Mouse (Mus musculus) kidney, postnatal 0 days (tissue): Measurements from ENCODE around the gene Tert. TPM values are rescaled to one million over a fixed set of nuclear protein-coding genes. Genes with fewer than 3 reads are reported as not detected.

Experiments used
- ATAC-seq: fragments of 200-750 bp; cut with Nextera tagmentation; replicated peaks from 2 replicates; pipeline ENCODE4 v1.8.0; 2017; ENCODE audit warnings: low read depth, moderate number of reproducible peaks, moderate TSS enrichment, moderate library complexity; ENCODE audit not compliant: low FRiP score
- DNase-seq: peaks from one replicate; pipeline ENCODE4 v3.0.0-alpha.2; 2016; ENCODE audit warnings: low spot score
- H3K27ac ChIP-seq: fragments of 300-500 bp; sonication (generic); 2 replicates; pipeline ENCODE4 v1.5.1; 2014; ENCODE audit warnings: mild to moderate bottlenecking
- H3K27me3 ChIP-seq: fragments of 300-500 bp; sonication (generic); 2 replicates; pipeline ENCODE4 v1.6.1; 2014; ENCODE audit warnings: low read length, mixed read lengths; ENCODE audit not compliant: insufficient read depth
- H3K36me3 ChIP-seq: fragments of 300-500 bp; sonication (generic); 2 replicates; pipeline ENCODE4 v1.6.1; 2014; ENCODE audit warnings: low read length, mixed read lengths; ENCODE audit not compliant: insufficient read depth
- H3K4me1 ChIP-seq: fragments of 300-500 bp; sonication (generic); replicated peaks from 2 replicates; pipeline ENCODE4 v1.6.1; 2014; ENCODE audit warnings: antibody characterized with exemption, low read length, mixed read lengths; ENCODE audit not compliant: insufficient read depth
- H3K4me2 ChIP-seq: fragments of 300-500 bp; sonication (generic); 2 replicates; pipeline ENCODE4 v1.6.1; 2014; ENCODE audit warnings: mild to moderate bottlenecking, low read length, moderate library complexity, mixed read lengths
- H3K4me3 ChIP-seq: fragments of 300-500 bp; sonication (generic); replicated peaks from 2 replicates; pipeline ENCODE4 v1.5.1; 2014; ENCODE audit warnings: low read depth, low read length
- H3K9ac ChIP-seq: fragments of 300-500 bp; sonication (generic); 2 replicates; pipeline ENCODE4 v1.6.1; 2014; ENCODE audit warnings: low read depth, low read length
- H3K9me3 ChIP-seq: fragments of 300-500 bp; sonication (generic); replicated peaks from 2 replicates; pipeline ENCODE4 v1.6.1; 2016; ENCODE audit warnings: low read length, inconsistent platforms, mixed read lengths
- CTCF ChIP-seq: IDR thresholded peaks from 2 replicates; pipeline ENCODE4 v1.5.1; 2016; ENCODE audit warnings: antibody characterized with exemption, low read depth, mild to moderate bottlenecking, moderate library complexity
- WGBS: fragments of 180-500 bp; shearing (Covaris S2); extraction: QIAGEN DNeasy Blood & Tissue Kit; methylation state at CpG from one replicate; pipeline ENCODE4 v1.1.7; 2014; 5-methylcytosine and 5-hydroxymethylcytosine counted together
- polyA plus RNA-seq: library from polyadenylated mRNA; unstranded; fragments of >200 nt; fragmentation: Nextera tagmentation; extraction: Ambion mirVana; gene quantifications from 2 replicates; pipeline ENCODE4 v1.2.1, GENCODE M21; 2015

Tert gene
- polyA plus RNA-seq, 1 experiment from 2014 or later, result 2.6 TPM

GRCm38 (mm10) chr13:73654976-73655375, 28.3 kb downstream of the Tert start:
- Histone ChIP-seq H3K9me3 (no peaks in the 10 kb centered on the region), H3K4me1 (no peaks in the 10 kb centered on the region), H3K27ac (no peak overlapping the region), H3K27me3 (no peaks in the 10 kb centered on the region), H3K4me2 (no peak overlapping the region), H3K4me3 (no peak overlapping the region), H3K9ac (no peak overlapping the region), H3K36me3 (no peaks in the 10 kb centered on the region)
- ATAC-seq (no peak), DNase-seq (no peak)
- no peak for TF ChIP-seq CTCF
- 68% methylated on average over 3 of the region's 3 CpGs for WGBS

- no peaks in the 10 kb centered on the region for H3K27me3 ChIP-seq
- H3K36me3 ChIP-seq, result no peaks in the 10 kb centered on the region
- TF ChIP-seq CTCF, result no peak
- H3K27ac ChIP-seq, result no peak overlapping the region
- no peaks in the 10 kb centered on the region for H3K4me1 ChIP-seq
- H3K9ac ChIP-seq, result no peak overlapping the region
- DNase-seq, result no peak
- no peak overlapping the region for H3K4me2 ChIP-seq
- no peak overlapping the region for H3K4me3 ChIP-seq
- 32% methylated on average over 2 of the region's 2 CpGs for WGBS
- no peaks in the 10 kb centered on the region for H3K9me3 ChIP-seq
- ATAC-seq, result no peak
These were observed 32.2 kb downstream of the Tert start for GRCm38 (mm10) chr13:73658953-73659352.

GRCm38 (mm10) chr13:73660163-73660695, 33.5 kb downstream of the Tert start:
- Histone ChIP-seq H3K4me3 (no peak overlapping the region), H3K9ac (no peak overlapping the region), H3K4me2 (no peak overlapping the region), H3K27ac (no peak overlapping the region), H3K4me1 (no peaks in the 10 kb centered on the region), H3K36me3 (no peaks in the 10 kb centered on the region), H3K9me3 (no peaks in the 10 kb centered on the region), H3K27me3 (no peaks in the 10 kb centered on the region)
- no peak for DNase-seq
- no peak for TF ChIP-seq CTCF
- 76% methylated on average over 2 of the region's 2 CpGs for WGBS
- ATAC-seq, result peak; percentile 65; the same call in 1 of the 2 replicates

- Histone ChIP-seq H3K4me2 (peak overlapping the region; percentile 6; the same call in 1 of the 2 replicates), H3K36me3 (no peaks in the 10 kb centered on the region), H3K9me3 (no peaks in the 10 kb centered on the region), H3K9ac (no peak overlapping the region), H3K27ac (no peak overlapping the region), H3K4me1 (peaks cover 7% of the 10 kb centered on the region; the same call in 1 of the 2 replicates), H3K27me3 (no peaks in the 10 kb centered on the region), H3K4me3 (no peak overlapping the region)
- no peak for TF ChIP-seq CTCF
- ATAC-seq (no peak), DNase-seq (no peak)
- 83% methylated on average over 7 of the region's 7 CpGs for WGBS
These were observed 48.5 kb downstream of the Tert start for GRCm38 (mm10) chr13:73675161-73675560.

- WGBS, result 78% methylated on average over 3 of the region's 3 CpGs
- Histone ChIP-seq H3K27ac (peak within 1 kb of the TSS; percentile 52; the same call in 1 of the 2 replicates), H3K36me3 (no peaks in the 10 kb centered on the region), H3K27me3 (no peaks in the 10 kb centered on the region), H3K9ac (no peak within 1 kb of the TSS), H3K4me2 (0 out of 2 replicates have a peak within 1 kb of the TSS, but pooled peaks have one; percentile 18), H3K9me3 (no peaks in the 10 kb centered on the region), H3K4me1 (peaks cover 3% of the 10 kb centered on the region; the same call in 1 of the 2 replicates), H3K4me3 (no peak within 1 kb of the TSS)
- DNase-seq, result no peak
- ATAC-seq, result no peak
- TF ChIP-seq CTCF, result no peak
These were observed 51.1 kb downstream of the Tert start, which contains the start of gene Slc6a18 for GRCm38 (mm10) chr13:73677853-73678252. Gene Slc6a18 (minus strand): TSS chr13:73678023.

- H3K27me3 ChIP-seq, result no peaks in the 10 kb centered on the region
- ATAC-seq (no peak), DNase-seq (no peak)
- H3K9me3 ChIP-seq, result no peaks in the 10 kb centered on the region
- H3K27ac ChIP-seq, result peak overlapping the region; percentile 85; the same call in 1 of the 2 replicates
- peaks cover 3% of the 10 kb centered on the region; the same call in 1 of the 2 replicates for H3K4me1 ChIP-seq
- H3K36me3 ChIP-seq, result no peaks in the 10 kb centered on the region
- no peak overlapping the region for H3K4me2 ChIP-seq
- no peak overlapping the region for H3K9ac ChIP-seq
- H3K4me3 ChIP-seq, result no peak overlapping the region
- no peak for TF ChIP-seq CTCF
- 54% methylated on average over 2 of the region's 2 CpGs for WGBS
These were observed 52.6 kb downstream of the Tert start for GRCm38 (mm10) chr13:73679311-73679710.
